Mouse (Mus musculus) G1E-ER4 (cell line): ENCODE results near the gene Efcab5. TPM values are rescaled to one million over a fixed set of nuclear protein-coding genes. Genes with fewer than 3 reads are reported as not detected.

Source experiments
- GATA1 ChIP-seq: IDR thresholded peaks from one replicate; pipeline ENCODE4 v1.8.0; 2012; ENCODE audit warnings: low read length, inconsistent platforms
- polyA plus RNA-seq: library from polyadenylated mRNA; stranded (reverse); fragments of >175 nt; gene quantifications from 2 replicates; pipeline ENCODE4 v1.2.3, GENCODE M21; 2012

Efcab5 gene
- polyA plus RNA-seq = 0.03 and 0.10 TPM in 2 replicates

DNA sequence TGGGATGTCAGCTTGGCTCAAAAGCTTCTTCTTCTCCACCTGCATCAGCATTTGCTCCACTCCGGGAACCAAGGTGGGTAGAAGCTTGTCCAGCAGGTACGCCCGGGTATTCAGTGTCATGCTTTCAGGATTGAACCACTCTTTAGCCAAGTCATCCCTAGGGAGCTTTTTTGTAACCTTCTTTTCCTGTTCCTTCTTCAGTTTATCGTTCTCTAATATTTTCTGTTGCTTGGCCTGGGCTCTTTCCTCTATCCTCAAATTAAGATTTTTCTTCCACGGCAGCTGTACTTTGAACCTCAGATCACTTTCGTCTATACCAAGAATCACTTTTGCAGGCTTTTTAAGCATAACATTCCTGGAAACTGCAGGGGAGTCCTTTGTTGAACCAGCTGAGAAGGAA, at the start of gene Efcab5:
TSS of gene Efcab5 (minus strand) at position 101 of the 400 bp plus-strand sequence.
- no peak for TF ChIP-seq GATA1

DNA sequence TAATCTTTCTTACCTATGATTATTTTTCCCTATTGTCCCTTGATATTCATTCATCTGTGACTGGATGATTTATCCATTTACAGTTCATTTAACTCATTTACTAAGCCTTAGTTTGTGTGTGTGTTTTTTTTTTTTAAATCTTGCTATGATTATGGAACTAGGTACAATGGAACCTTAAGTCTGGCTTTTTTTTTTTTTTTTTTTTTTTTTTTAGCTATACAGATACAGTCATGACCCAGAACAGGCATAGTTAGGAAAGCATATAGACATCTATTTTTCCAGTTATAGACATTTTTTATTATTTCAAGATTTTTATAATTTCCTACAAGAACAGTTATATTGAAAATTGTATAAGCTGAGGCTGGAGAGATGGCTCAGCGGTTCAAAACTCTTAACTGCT, 46.5 kb upstream of the Efcab5 start:
- TF ChIP-seq GATA1 = no peak

DNA sequence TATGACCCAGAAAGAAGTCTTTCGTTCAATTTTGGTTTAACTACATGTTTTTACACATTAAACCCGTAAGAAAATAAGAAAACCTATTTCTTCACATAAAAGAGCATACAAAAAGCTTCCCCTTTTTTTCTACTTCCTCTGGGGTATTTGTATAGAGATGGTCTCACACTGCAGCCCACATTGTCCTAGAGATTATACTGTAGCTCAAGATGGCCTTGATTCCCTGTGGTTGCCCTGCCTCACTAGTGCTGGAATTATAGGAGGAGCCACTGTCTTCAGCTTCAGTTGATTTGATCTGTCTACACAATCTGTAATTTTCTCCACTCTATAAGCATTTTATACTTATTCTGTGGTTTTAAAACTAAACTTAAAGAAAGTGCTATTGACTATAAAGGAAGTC, 42.7 kb upstream of the Efcab5 start:
- no peak for TF ChIP-seq GATA1

DNA sequence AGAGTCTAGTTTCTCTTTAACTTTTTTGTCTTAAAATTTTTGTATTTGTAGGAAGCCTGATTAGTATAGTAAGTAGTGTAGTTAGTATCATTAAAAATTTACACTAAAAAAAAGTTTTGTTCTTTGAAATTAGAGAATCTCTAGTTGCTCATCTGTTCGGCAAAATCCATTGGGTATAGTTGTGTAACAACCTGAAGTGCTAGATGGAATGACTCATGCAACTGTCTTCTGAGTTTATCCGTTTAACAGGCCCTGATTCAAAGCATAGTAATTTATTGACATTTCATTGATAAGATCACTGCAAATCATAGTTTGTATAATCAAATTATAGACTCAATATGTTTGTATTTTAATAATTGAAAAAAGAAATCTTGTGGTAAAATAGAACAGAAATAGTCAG, 42.0 kb upstream of the Efcab5 start:
- no peak for TF ChIP-seq GATA1

DNA sequence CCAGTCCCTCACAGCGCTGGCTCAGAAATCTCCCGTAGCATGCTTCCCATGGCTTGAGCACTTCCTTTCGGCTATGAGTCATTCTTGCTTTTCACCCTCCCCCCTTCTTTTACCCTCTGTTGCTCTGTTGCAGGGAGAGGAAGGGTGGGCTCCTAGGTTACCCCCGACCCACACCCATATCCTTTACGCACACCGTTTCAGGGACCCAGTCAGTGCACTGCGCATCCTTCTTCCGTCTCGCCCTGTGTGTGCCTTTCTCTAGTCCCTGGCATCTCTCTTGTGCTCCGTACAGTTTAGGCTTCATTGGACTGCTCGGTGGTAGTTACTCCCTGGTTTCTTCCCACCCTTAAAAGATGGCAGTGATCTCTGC, 28.0 kb upstream of the Efcab5 start:
- no peak for TF ChIP-seq GATA1

DNA sequence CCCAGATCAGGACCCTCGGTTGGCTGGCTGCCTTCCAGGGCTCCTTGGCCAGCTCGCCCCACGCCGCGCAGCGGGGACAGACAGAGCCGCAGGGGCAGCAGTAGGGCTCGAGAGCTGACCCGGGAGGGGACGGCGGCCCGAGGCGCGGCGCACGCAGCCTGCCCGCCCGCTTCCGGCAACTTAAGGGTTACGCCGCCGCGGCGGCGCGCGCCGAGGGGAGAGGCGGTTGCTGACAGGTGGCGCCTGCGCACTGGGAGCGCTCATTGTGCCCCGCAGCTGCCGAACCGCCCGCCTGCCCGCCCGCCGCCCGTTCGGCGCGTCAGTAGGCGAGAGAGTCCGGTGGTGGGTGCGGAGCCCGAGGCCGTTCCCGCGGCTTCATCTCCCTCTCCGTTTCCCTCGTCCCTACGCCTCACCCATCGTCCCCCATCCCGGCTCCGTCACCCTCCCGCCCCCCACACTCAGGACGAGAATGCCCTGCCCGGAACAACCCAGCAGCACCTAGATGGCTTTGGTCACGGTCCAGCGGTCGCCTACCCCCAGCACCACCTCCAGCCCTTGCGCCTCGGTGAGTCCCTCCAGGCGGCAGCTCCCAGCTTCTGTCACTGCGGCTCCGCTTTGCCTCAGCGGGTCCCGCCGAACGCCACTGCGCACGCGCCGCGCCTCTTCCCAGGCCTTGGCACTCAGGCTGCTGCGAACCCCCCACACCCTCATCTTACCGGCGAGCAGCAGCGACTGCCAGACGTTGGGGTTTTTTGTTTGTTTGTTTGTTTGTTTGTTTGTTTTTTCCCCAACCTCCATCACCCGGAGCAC, 27.4 kb upstream of the Efcab5 start, which contains the start of gene Ssh2:
TSS of gene Ssh2 (plus strand) at position 337 of the 810 bp plus-strand sequence.
- TF ChIP-seq GATA1 = no peak

DNA sequence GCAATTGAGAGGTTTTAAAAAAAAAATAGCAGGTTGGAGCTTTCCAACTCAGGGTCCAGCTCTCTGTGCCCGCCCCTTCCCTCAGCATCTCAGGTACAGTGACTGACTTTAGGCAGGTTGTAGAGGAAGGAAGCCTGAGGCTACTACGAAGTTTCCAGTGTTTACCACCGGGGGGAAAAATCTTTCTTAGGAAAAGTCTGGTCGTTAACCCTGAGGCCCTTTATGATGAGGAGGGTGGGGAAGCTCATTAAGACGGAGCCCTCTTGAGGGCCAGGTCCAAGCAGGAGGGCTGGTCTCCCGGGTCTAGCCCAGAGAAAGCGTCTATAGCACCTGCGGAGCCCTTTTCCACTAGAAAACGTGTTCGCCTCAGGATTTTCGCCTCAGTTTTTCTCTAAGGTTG, 26.7 kb upstream of the Efcab5 start:
- TF ChIP-seq GATA1 = no peak

DNA sequence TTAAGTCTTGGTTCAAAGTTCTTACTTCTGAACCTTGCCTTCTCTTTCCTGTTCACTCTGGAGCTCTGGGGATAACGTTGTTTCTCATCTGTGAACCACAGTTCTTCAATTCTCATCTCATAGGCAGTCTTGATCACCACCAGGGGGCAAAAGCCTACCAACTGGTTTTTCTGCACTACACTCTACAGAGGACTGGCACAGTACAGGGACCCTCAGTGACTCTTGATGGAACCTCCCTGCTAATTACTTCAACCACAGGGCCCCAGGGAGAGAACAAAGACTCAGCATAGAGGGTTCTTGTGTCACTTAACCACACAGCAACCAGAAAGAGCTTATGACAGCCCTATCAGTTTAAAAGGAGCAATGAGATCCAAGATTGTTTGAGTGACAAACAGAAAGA, 26.0 kb upstream of the Efcab5 start:
- no peak for TF ChIP-seq GATA1

DNA sequence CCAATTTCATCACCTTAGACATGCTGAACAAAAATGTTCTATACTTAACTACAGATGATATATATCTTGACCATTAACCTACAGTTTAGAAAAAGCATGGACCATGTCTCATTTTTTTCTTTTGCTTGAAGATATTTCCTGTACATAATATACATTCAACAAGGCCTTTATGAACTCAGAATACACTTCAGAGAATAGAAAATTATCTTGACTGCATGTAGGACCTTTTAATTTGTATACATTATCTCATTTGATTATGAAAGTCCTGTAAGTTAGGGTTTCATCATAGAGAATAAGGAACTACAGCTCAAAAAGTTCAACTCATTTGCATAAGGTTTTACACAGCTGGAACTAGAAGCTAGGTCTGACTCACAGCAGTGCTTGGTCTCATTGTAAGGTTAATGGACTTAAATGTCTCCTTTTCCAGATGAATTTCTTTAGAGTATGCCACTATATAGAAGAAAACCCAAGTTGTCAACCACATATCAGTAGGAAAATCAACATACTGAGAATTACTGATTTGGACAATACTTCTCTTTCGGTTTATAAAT, 25.4 kb upstream of the Efcab5 start:
- TF ChIP-seq GATA1 = no peak

DNA sequence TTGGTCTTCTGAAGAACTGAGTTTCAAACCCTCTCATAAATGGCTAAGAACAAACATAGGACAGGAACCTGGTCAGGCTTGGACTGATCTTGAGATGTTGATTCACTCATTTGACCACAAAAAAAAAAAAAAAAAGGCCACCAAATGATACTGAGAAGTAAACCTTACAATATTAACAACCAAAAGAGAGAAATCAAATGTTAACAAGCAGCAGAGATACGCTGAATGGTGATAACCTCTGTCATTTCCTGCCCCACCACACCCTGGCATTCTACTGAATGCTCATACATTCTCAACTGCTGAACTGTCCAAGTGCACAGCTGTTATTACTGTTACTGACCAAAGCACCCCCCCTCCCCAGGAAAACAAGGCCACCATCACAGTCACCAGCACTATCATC, 11.9 kb upstream of the Efcab5 start:
- TF ChIP-seq GATA1 = no peak

DNA sequence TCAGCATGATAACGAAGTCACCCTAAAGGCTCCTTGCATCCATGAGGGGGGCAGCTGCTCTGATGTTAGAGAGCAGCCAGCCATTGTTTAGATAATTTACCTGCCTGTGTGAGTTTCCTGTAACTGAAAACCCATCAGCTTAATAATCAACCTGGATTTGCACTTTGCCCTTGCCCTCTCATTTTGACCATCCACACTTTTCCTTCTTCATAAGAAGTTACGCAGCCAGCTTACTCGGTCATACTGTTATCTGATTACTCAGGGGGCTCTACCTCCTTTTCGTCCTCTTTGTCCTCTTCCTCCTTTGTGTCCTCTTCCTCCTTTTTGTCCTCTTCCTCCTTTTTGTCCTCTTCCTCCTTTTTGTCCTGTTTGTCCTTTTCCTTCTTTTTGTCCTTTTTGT, 10.9 kb upstream of the Efcab5 start:
- no peak for TF ChIP-seq GATA1

DNA sequence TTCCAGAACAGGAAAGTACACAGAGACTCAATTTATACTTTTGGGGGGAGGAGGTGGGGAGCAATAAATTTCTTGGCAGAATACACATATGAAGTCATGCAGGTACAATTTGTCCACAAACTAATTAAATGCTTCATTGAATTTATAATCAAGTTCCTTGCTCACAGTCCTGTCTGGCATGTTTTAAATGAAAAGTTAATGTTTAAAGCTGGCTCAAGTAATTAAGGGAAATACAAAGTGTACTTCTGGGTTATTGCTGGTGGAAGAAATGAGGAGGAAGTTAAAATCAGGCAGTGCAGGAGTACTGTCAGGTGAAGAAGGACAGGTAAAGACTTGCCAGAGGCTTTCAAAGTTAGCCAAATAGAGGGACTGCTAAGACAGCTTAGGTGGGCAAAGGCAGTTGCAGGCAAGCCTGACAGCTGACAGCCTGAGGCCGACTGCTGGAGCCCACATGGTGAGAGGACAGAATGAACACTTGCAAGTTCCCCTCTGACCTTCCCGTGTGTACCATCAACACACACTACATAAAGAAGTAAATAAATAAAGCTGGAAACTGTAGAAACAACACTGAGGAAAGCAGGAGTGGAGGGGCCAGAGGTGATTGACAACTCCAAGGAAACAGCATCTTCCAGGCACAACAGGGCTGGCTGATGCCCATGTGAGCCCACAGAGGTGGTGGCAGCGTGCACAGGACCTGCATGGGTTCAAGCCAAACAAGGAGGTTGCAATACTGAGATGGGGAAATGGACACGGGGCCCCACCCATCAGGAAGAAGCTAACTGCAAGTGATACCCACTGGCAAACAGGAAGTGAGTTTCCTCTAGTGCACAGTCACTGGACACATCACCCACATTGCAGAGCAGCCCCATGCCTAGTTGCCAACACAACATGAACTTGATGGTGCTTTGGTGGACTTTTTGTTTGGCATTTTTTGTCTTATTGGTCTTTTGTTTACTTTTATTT, 7.7 kb upstream of the Efcab5 start:
- no peak for TF ChIP-seq GATA1

DNA sequence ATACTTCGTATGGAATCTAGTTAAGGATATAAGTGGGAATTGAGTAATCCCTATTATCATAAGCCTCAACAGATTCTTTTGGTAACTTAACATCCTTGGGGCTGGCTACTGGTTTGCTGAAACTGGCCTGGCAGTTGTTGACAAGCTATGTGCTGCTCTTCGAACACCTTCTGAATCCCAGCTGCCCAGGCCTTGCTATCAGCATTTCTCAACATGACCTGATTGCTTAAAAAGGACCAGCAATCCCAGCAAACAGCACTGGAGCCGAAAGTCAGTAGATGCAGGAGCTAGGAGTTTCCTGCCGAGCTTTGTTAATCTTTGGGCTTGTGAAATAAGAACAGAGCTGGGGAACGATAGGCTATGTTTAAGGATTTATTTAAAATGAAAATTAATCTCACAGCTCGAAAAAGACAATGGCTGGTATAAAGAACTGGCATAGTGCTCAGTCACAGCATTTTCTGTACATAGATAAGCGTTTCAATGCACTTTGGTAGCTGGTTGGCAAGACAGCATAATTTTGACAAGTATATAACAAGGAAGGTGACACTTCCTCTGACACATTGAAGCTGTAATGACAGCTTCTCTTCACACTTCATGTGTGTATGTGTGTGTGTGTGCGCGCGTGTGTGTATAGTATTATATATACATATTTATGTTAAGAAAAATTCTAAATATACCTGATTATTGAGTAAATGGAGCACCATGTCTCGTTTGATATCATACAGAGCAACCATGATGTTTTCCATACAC, 6.8 kb upstream of the Efcab5 start:
- no peak for TF ChIP-seq GATA1

DNA sequence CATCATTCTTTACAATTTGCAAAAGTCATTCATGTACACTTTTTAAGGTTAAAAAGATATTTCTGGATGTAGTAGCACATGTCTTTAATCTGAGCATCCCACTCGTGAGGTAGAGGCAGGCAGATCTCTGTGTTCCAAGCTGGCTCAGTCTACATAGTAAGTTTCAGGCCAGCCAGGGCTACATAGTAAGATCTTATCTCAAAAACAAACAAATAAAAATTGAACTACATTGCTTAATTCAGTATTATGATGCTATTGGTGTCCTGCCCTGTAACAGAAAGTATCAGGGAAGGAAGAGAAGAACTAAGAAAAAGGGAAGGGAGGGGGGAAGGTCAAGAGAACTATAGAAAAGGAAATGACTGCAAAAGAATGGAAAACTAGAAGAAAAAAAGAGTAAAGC, 6.0 kb upstream of the Efcab5 start:
- TF ChIP-seq GATA1 = no peak

DNA sequence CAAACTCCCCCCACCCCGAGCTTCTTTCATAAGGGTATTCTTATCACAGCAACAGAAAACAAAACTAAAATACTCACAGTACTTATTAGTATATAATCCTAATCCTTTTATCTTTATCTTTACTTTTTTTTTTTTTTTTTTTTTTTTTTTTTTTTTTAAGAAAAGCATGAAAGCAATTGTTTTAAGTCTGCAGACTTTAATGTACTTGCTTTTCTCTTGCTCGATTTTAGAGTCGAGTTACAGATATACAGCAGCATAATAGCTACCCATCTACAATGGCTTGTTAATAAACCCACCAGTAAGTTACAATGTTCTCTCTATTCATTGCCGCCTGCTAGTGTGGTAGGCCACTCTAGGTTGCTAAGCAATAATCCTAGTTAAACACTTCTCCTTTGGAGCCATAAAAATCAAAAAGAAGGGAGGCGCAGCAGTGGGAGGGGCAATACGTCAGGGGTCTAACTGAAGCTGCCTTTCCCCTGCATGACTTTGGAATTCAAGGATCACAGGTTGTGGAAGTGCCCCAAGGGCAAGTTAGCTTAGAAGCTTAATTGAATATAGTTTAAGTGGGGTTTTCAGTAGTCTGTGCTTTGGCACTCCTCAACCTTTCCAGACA, 5.3 kb upstream of the Efcab5 start:
- no peak for TF ChIP-seq GATA1
